Mouse (Mus musculus): ENCODE measurements at regions not wholly inside any gene's neighbourhood (a gene's known extent, or its start where the extent isn't known, plus 50 kb on each side); places are given as distances from the start of the nearest gene placed in this dataset.

DNA sequence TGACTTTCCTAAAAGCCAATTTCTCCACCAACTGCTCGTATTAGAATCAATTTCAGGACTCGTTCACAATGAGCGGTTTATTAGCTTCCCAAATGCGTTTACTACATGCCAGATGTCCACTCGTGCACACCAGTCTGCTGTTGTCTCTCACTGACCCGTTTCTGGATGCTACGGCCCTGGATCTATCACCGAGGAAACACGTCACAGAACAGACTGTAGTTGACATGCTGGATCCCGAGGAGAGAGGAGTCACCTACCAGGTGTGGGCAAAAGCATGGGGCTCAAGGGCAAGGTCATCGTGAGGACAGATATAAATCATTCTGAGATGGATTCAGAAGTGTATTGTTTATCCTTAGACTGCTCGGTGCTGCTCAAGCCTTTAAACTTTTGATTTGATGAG is 375.9 kb downstream of the Cmpk2 start:
- H3K36me3 ChIP-seq (ENCODE audit: control insufficient read depth, insufficient read depth, low read length) = no peaks in the 10 kb centered on the region
- no peak overlapping the region for H3K4me3 ChIP-seq (ENCODE audit: low read length)
- no peaks in the 10 kb centered on the region for H3K4me1 ChIP-seq (ENCODE audit: control insufficient read depth, insufficient read depth, low read depth, low read length)
- no peaks in the 10 kb centered on the region for H3K9me3 ChIP-seq (ENCODE audit: control insufficient read depth, low read length)
- no peak overlapping the region for H3K9ac ChIP-seq (ENCODE audit: low read depth, low read length)
- no peaks in the 10 kb centered on the region for H3K27me3 ChIP-seq (replicated peaks; ENCODE audit: control insufficient read depth, insufficient read depth, low read length)
- H3K4me2 ChIP-seq (ENCODE audit: low read length) = no peak overlapping the region
- no peak for ATAC-seq
- WGBS = 46% methylated on average over 12 of the region's 12 CpGs
- no peak overlapping the region for H3K27ac ChIP-seq (ENCODE audit: low read depth, low read length)

DNA sequence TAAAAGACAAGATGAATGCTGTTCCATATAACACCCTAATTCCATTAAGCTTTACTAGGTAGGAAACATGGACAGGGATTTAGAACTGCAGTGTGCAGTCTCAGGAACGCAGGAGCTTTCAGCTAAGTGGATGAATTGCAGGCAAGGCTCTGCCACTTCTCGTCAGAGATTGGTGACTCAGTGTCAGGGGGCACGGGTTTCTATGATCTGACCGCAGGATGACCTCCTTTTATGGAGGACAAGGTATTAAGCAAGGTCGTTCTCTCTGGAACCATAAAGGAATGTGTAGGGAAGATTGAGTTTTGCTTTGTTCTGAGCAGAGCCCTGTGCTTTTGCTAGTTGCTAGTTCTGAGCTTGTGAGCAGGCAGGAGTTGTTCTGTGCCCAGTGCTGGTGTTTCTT is 373.7 kb downstream of the Cmpk2 start:
- Histone ChIP-seq H3K27ac (ENCODE audit: low read depth, low read length) (no peak overlapping the region), H3K9me3 (ENCODE audit: control insufficient read depth, low read length) (no peaks in the 10 kb centered on the region), H3K27me3 (replicated peaks; ENCODE audit: control insufficient read depth, insufficient read depth, low read length) (no peaks in the 10 kb centered on the region), H3K9ac (ENCODE audit: low read depth, low read length) (no peak overlapping the region), H3K4me3 (ENCODE audit: low read length) (no peak overlapping the region), H3K4me2 (ENCODE audit: low read length) (no peak overlapping the region), H3K36me3 (ENCODE audit: control insufficient read depth, insufficient read depth, low read length) (no peaks in the 10 kb centered on the region), H3K4me1 (ENCODE audit: control insufficient read depth, insufficient read depth, low read depth, low read length) (no peaks in the 10 kb centered on the region)
- WGBS = 37% methylated on average over 5 of the region's 5 CpGs
- ATAC-seq = no peak

DNA sequence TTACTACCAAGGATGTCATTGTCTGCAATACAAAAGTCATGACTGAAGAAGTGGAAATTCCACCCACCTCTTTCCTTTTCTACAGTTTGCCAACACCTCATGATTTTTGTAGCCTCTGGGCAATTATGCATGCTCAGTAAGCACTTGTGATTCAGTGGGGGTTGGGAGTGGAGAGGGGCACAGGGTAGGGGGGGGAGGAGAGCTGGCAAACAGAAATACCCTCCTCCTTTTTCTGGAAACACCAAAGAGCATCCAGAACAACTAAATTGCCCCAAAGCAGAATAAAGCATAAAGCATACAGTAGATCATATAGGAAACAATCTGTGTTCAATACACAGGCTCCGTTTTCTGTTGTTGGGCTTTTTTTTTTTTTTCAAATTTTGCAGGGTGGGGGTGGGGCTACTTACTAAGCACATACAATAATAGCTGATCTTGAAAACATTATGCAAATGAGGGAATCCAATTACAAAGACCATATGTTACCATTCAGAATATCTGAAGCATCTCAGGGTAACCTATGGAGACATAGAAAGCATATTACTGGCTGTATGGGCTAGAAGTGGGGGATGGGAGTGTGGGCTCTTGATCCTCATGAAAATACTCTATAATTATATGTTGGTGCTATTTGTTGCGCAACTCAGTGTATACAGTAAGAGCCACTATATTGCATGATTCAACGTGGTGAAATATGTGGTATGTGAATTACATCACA is 352.4 kb downstream of the Cmpk2 start:
- no peak overlapping the region for H3K27ac ChIP-seq (ENCODE audit: low read depth, low read length)
- ATAC-seq = no peak
- H3K4me1 ChIP-seq (ENCODE audit: control insufficient read depth, insufficient read depth, low read depth, low read length) = no peaks in the 10 kb centered on the region
- H3K36me3 ChIP-seq (ENCODE audit: control insufficient read depth, insufficient read depth, low read length) = no peaks in the 10 kb centered on the region
- no peak overlapping the region for H3K4me2 ChIP-seq (ENCODE audit: low read length)
- 43% methylated on average over 3 of the region's 3 CpGs for WGBS
- no peaks in the 10 kb centered on the region for H3K27me3 ChIP-seq (replicated peaks; ENCODE audit: control insufficient read depth, insufficient read depth, low read length)
- no peaks in the 10 kb centered on the region for H3K9me3 ChIP-seq (ENCODE audit: control insufficient read depth, low read length)
- no peak overlapping the region for H3K4me3 ChIP-seq (ENCODE audit: low read length)
- no peak overlapping the region for H3K9ac ChIP-seq (ENCODE audit: low read depth, low read length)

DNA sequence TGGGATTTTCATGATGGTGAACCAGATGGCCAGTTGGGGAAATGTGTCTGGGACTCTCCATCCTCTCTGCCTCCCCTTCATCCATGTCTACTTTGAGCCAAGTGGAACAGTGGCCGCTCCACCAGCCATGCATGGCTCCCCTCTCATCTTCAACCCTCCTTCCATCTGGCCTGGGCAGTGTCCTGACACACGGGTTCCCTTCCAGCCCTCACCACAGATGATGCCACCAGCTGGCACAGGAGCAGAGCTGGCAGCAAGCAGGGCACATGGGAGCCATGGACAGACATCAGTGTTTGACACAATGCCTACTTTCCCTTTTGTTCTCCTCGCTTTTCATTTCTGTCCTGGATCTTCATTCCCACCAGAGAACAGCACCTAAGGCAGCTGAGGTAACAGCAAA is 348.9 kb downstream of the Cmpk2 start:
- no peaks in the 10 kb centered on the region for H3K4me1 ChIP-seq (ENCODE audit: control insufficient read depth, insufficient read depth, low read depth, low read length)
- no peaks in the 10 kb centered on the region for H3K9me3 ChIP-seq (ENCODE audit: control insufficient read depth, low read length)
- 0 out of 2 replicates have a peak, but pooled peaks have one; percentile 24 for ATAC-seq
- no peak overlapping the region for H3K4me2 ChIP-seq (ENCODE audit: low read length)
- no peaks in the 10 kb centered on the region for H3K36me3 ChIP-seq (ENCODE audit: control insufficient read depth, insufficient read depth, low read length)
- H3K27ac ChIP-seq (ENCODE audit: low read depth, low read length) = no peak overlapping the region
- H3K9ac ChIP-seq (ENCODE audit: low read depth, low read length) = no peak overlapping the region
- H3K27me3 ChIP-seq (replicated peaks; ENCODE audit: control insufficient read depth, insufficient read depth, low read length) = no peaks in the 10 kb centered on the region
- H3K4me3 ChIP-seq (ENCODE audit: low read length) = no peak overlapping the region
- WGBS = 63% methylated on average over 3 of the region's 3 CpGs

DNA sequence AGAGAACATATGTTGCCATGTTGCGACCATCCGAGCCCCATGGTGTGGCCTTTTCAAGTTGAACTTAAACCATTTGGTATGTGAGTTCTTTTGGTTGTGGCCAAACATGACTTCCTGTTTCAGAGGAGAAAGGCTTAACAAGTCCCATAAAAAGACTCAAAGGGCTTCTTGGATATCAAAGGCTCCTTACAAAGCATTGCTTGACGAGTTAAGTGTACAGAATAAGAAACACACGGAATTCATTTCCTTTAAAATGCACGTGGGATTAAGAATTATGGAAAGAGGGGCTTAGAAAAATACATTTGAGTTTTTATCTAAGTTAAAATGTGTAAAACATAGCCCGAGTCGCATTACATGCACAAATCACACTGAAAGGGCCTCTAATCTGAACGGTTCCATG is 346.8 kb downstream of the Cmpk2 start:
- no peak overlapping the region for H3K4me2 ChIP-seq (ENCODE audit: low read length)
- no peak for ATAC-seq
- no peak overlapping the region for H3K27ac ChIP-seq (ENCODE audit: low read depth, low read length)
- H3K27me3 ChIP-seq (replicated peaks; ENCODE audit: control insufficient read depth, insufficient read depth, low read length) = no peaks in the 10 kb centered on the region
- H3K9me3 ChIP-seq (ENCODE audit: control insufficient read depth, low read length) = no peaks in the 10 kb centered on the region
- WGBS = 77% methylated on average over 8 of the region's 8 CpGs
- H3K9ac ChIP-seq (ENCODE audit: low read depth, low read length) = no peak overlapping the region
- H3K4me3 ChIP-seq (ENCODE audit: low read length) = no peak overlapping the region
- H3K36me3 ChIP-seq (ENCODE audit: control insufficient read depth, insufficient read depth, low read length) = no peaks in the 10 kb centered on the region
- no peaks in the 10 kb centered on the region for H3K4me1 ChIP-seq (ENCODE audit: control insufficient read depth, insufficient read depth, low read depth, low read length)

DNA sequence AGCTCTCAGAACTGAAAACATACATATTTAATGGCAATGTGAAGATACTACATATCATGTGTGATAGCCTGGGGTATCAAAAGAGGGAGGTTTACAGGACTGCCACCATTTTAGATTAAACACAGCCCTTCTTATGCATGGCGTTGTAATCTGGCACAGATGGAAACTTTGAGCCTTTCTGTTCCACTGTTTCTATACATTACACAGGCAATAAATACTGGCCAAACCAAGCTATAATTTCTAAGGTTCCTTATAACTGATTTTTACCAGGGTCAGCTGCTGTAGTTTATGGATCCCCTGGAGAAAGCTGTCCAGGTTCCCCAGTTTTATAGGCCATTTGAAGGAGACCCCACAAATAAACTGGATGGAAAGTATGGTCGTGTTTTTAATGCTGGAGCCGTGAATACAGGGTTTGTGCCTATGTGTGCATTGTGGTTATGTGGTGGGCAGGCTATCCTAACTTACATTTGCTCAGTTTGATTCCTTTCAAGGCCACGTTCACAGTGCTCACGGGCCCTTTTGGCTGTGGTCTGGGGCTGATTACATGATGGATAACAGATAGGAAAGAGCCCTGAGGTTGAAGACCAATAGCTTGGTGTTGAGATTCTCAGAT is 341.7 kb downstream of the Cmpk2 start:
- WGBS = 85% methylated on average over 5 of the region's 5 CpGs
- no peaks in the 10 kb centered on the region for H3K9me3 ChIP-seq (ENCODE audit: control insufficient read depth, low read length)
- no peaks in the 10 kb centered on the region for H3K27me3 ChIP-seq (replicated peaks; ENCODE audit: control insufficient read depth, insufficient read depth, low read length)
- H3K4me3 ChIP-seq (ENCODE audit: low read length) = no peak overlapping the region
- no peak overlapping the region for H3K27ac ChIP-seq (ENCODE audit: low read depth, low read length)
- no peak for ATAC-seq
- H3K36me3 ChIP-seq (ENCODE audit: control insufficient read depth, insufficient read depth, low read length) = no peaks in the 10 kb centered on the region
- H3K9ac ChIP-seq (ENCODE audit: low read depth, low read length) = no peak overlapping the region
- no peaks in the 10 kb centered on the region for H3K4me1 ChIP-seq (ENCODE audit: control insufficient read depth, insufficient read depth, low read depth, low read length)
- no peak overlapping the region for H3K4me2 ChIP-seq (ENCODE audit: low read length)

DNA sequence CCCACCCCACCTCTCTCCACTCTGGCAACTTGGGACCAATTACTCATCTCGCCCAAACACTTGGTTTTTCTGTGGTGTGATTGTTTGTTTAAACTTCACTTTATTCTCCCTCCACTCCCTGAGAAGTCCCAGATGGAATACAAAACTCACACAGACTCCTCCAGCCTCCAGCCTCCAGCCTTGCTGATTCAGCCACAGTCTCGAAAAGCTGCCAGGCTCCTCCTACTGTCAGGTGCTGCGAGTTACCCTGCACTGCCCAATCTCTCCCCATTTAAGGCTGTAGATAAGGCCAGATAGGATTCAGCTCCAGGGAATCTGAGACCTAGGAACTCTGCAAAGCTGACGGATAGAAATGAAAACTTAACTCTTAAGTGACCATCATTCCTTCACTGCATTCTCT is 340.7 kb downstream of the Cmpk2 start:
- 9% methylated on average over 4 of the region's 4 CpGs for WGBS
- H3K4me3 ChIP-seq (ENCODE audit: low read length) = no peak overlapping the region
- no peak overlapping the region for H3K27ac ChIP-seq (ENCODE audit: low read depth, low read length)
- H3K4me1 ChIP-seq (ENCODE audit: control insufficient read depth, insufficient read depth, low read depth, low read length) = no peaks in the 10 kb centered on the region
- H3K36me3 ChIP-seq (ENCODE audit: control insufficient read depth, insufficient read depth, low read length) = no peaks in the 10 kb centered on the region
- no peak overlapping the region for H3K9ac ChIP-seq (ENCODE audit: low read depth, low read length)
- H3K27me3 ChIP-seq (replicated peaks; ENCODE audit: control insufficient read depth, insufficient read depth, low read length) = no peaks in the 10 kb centered on the region
- no peaks in the 10 kb centered on the region for H3K9me3 ChIP-seq (ENCODE audit: control insufficient read depth, low read length)
- H3K4me2 ChIP-seq (ENCODE audit: low read length) = no peak overlapping the region
- no peak for ATAC-seq

DNA sequence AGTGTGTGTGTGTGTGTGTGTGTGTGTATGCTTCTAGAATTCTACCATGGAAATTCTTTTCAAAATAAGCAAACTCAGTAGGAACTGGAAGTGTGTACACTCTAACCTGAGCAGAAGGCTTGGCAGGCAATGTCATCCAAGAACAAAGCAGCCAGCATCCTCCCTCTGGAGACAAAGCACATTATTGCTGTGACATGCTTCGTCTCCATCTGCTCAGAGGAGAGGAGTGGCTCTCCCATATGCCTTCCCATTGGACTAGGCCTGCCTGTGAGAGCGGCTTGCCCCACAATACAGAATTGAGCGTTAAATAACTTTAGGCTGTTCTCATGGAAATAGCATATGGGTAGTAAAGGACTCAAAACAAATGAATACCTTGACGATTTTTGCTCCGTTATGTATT is 333.5 kb downstream of the Cmpk2 start:
- 26% methylated on average over 5 of the region's 5 CpGs for WGBS
- no peak overlapping the region for H3K9ac ChIP-seq (ENCODE audit: low read depth, low read length)
- H3K27ac ChIP-seq (ENCODE audit: low read depth, low read length) = peak overlapping the region; percentile 57; the same call in 1 of the 2 replicates
- no peak overlapping the region for H3K4me2 ChIP-seq (ENCODE audit: low read length)
- peak; percentile 90 for ATAC-seq
- no peaks in the 10 kb centered on the region for H3K36me3 ChIP-seq (ENCODE audit: control insufficient read depth, insufficient read depth, low read length)
- H3K4me1 ChIP-seq (ENCODE audit: control insufficient read depth, insufficient read depth, low read depth, low read length) = peaks cover 4% of the 10 kb centered on the region
- no peaks in the 10 kb centered on the region for H3K27me3 ChIP-seq (replicated peaks; ENCODE audit: control insufficient read depth, insufficient read depth, low read length)
- H3K4me3 ChIP-seq (ENCODE audit: low read length) = no peak overlapping the region
- no peaks in the 10 kb centered on the region for H3K9me3 ChIP-seq (ENCODE audit: control insufficient read depth, low read length)

DNA sequence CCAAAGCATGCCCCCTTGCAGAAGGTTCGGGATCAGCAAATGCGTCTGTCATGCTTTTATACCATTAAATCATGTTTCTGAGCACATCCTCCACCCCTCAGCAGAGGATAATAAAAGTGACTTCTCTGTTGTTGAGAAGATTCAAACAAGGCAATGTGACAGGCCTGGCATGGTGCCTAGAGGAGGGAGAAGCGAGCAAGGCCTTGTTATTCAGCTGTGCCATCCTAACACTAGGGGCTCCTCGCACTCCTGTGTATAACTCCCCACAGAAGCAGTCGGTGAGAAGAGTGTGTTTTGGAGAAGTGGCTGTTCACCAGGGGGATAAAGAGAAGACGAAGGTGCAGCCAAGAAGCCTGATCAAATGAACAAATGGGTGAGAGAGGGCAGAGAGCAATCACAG is 330.3 kb downstream of the Cmpk2 start:
- 36% methylated on average over 6 of the region's 6 CpGs for WGBS
- Histone ChIP-seq H3K4me3 (ENCODE audit: low read length) (no peak overlapping the region), H3K4me1 (ENCODE audit: control insufficient read depth, insufficient read depth, low read depth, low read length) (peaks cover 4% of the 10 kb centered on the region), H3K9ac (ENCODE audit: low read depth, low read length) (no peak overlapping the region; the same call in 1 of the 2 replicates), H3K36me3 (ENCODE audit: control insufficient read depth, insufficient read depth, low read length) (no peaks in the 10 kb centered on the region), H3K4me2 (ENCODE audit: low read length) (no peak overlapping the region), H3K27ac (ENCODE audit: low read depth, low read length) (no peak overlapping the region), H3K27me3 (replicated peaks; ENCODE audit: control insufficient read depth, insufficient read depth, low read length) (no peaks in the 10 kb centered on the region), H3K9me3 (ENCODE audit: control insufficient read depth, low read length) (no peaks in the 10 kb centered on the region)
- peak; percentile 61; the same call in 1 of the 2 replicates for ATAC-seq

All from hindbrain, embryonic 16.5 days (tissue).